Mouse (Mus musculus) megakaryocyte-erythroid progenitor cell, adult 5-6 weeks (primary cell): ENCODE results near the gene Crhr2. TPM values are rescaled to one million over a fixed set of nuclear protein-coding genes. Genes with fewer than 3 reads are reported as not detected.

ENCODE experiments used
- ATAC-seq: replicated peaks from 2 replicates; pipeline ENCODE4 v1.8.0; 2016; ENCODE audit warnings: mild to moderate bottlenecking, inconsistent platforms; ENCODE audit not compliant: severe bottlenecking, poor library complexity, low FRiP score, low TSS enrichment
- total RNA-seq, 2 experiments: library from RNA; stranded (forward) in 1 of 2; stranded (reverse) in 1 of 2; fragments of 200-1000, 215-1000 nt in 1 of 2; fragments of >200 nt in 1 of 2; fragmentation: Nextera tagmentation in 1 of 2; gene quantifications; 2 replicates each; pipeline ENCODE4 v1.2.3; 2014 to 2017

The Crhr2 gene
- total RNA-seq (2014; fragmentation: Nextera tagmentation) (not detected in 2 replicates), total RNA-seq (2017) (not detected in 2 replicates)

DNA sequence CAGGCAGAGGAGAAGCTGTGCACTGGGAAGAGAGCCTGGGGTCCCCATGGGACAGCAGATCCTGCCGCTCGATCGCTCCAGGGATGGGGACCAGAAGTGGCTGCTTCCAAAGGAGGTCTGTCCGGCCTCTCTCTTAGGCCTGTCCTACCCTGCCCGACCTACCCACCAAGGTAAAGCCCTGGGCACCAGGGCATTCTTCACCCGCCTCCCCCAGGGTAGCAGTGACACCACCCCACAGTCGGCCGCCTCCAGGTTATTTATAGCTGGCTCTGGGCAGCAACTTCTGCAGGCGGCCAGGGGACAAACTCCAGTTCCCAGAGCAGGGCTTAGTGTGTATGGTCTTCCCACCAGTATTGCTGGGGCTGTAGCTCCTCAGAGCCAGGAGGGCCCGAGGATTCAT is at the start of gene Crhr2:
Gene Crhr2 (minus strand): TSS at position 223 of the 400 bp plus-strand sequence.
- no peak for ATAC-seq

DNA sequence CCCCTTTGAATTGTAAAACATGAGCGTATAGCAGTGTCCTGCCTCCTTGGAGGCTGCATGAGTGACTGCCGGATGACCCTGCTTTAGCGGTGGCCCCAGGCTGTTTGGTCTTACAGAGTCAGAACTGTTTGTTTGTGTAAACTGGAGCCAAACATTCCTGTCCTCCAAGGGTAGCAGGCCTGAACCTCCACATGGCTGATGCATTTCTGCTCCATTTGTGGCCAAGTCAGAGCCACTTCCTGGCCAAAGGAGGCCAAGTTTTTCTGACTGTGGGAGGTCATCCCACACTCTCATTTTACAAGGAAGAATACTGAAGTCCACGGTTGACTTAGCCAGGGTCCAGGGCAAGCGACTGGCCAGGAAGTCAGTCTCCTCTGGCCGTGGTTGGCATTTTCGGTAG is 46.7 kb upstream of the Crhr2 start:
- no peak for ATAC-seq

- ATAC-seq, result no peak
These were observed 44.4 kb upstream of the Crhr2 start for GRCm38 (mm10) chr6:55177060-55177732.

DNA sequence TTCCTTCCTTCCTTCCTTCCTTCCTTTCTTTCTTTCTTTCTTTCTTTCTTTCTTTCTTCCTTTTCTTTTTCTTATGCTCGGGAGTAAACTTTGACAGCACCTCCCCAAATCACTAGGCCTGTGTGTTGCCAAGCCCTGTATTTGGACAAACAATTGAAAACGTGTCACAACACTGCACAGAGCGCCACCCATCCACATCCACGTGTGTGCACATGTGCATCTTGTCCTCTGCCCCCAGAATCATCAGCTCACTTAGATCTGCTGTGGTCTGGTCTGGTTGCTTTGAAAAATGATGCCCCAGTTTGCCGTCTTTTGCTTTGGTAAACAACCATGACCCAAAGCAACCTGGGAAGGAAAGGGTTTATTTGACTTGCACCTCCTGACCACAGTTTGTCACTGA is 43.1 kb upstream of the Crhr2 start:
- no peak for ATAC-seq

GRCm38 (mm10) chr6:55175456-55175855 is 42.6 kb upstream of the Crhr2 start:
- ATAC-seq, result no peak

- no peak for ATAC-seq
These were observed 41.9 kb upstream of the Crhr2 start, which contains the start of gene Inmt for GRCm38 (mm10) chr6:55174741-55175181. Gene Inmt (minus strand): TSS chr6:55175043.

DNA sequence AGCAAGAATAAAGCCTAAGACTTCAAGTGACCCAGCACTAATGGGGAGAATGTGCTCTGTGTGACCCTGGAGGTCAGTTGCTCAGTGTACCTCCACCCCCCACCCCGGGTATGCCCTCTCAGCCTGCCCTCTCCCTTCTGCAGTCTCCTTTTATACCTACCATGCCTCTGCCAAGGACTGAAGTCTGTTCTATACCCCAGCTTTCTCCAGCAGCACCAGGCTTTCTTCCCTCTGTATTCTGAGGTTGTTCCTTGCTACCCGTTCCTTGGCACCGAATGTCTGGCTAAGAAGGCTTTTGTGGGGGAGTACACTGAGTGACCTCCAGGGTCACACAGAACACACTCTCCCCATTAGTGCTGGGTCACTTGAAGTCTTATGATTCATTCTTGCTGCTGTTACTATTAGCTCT is 41.1 kb upstream of the Crhr2 start:
- ATAC-seq, result no peak

DNA sequence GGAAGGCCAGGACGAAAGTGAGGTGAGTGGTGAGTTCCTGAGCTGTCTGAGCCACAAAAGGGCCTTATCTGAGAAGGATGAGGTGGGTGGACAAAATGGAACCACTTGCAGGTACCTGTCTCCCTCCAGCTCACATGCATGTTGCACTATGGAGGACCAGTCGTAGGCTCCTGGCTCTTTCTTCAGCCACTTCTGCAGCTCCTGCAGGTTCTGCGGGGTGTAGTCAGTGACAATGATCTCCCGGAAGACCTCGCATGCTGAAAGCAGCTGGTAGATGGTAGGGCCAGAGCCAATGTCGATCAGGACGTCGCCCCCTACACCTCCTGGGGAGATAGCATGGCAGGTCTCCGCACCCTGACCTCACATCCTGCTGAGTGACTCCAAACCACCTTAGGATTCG is 40.4 kb upstream of the Crhr2 start:
- no peak for ATAC-seq

DNA sequence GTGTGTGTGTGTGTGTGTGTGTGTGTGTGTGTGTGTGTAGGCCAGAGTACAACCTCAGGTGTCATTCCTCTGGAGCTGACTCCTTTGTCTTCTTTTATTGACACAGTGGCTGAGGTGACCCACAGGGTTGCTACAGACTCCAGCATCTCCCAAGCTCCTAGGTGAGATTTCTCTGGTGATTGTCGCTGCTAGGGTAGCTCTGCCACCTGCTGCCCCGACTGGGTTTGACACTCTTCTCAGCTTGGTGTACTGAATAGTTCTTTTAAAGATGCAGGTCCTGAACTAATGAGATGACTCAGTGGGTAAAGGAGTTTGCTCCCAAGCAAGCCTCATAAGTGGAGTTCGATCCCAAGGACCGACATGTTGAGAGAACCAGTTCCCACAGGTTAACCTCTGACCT is 38.8 kb upstream of the Crhr2 start:
- no peak for ATAC-seq

DNA sequence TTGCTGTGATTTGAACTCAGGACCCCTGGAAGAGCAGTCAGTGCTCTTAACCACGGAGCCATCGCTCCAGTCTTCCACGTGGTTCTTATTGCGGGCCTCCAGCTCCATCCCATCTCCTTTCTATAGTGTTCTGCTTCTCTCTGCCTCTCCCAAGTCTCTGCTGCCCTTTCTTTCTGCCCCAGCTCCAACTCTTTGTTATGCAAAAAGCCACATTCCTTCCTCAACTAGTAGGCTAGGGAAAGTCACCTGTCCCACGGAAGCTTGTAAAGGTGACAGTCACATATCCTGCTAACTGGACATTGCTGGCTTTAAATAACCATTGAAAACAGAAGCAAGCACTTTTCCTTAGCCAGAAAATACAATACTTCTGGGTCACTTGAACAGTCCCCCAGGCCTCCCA is 37.0 kb upstream of the Crhr2 start:
- no peak for ATAC-seq

GRCm38 (mm10) chr6:55166777-55167463 is 34.1 kb upstream of the Crhr2 start:
- ATAC-seq, result peak; percentile 73

DNA sequence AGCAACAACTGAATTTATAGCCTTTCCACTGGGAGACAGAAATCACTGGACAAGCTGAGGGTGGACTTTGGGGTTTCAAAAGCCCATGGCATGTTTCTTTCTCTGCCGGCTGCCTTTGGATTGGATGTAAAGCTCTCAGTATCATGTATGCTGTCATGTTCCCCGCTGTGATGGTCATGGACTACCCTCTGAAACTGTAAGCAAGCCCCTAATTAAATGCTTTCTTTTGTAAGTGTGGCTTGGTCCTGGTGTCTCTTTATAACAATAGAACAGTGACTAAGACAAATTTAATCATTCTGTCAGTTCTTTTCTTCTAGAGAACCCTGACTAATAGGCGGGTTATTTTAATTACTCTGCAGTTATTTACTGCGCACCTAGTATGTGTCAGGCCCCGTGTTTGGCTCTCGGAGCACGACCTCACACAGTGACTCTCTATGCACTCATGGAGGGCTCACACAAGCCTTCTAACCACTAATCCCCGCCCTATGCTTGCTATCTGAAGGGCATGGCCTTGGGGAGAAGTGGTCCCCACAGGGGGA is 30.3 kb upstream of the Crhr2 start:
- no peak for ATAC-seq

- ATAC-seq, result no peak
These were observed 28.5 kb upstream of the Crhr2 start for GRCm38 (mm10) chr6:55161311-55161761.

- no peak for ATAC-seq
These were observed 26.4 kb upstream of the Crhr2 start for GRCm38 (mm10) chr6:55159256-55159655.

GRCm38 (mm10) chr6:55152226-55152625 is 19.4 kb upstream of the Crhr2 start:
- ATAC-seq, result no peak

GRCm38 (mm10) chr6:55146138-55146537 is 13.3 kb upstream of the Crhr2 start:
- ATAC-seq, result no peak

- no peak for ATAC-seq
These were observed 12.5 kb upstream of the Crhr2 start for GRCm38 (mm10) chr6:55145285-55145684.

GRCm38 (mm10) chr6:55138343-55138742 is 5.5 kb upstream of the Crhr2 start:
- no peak for ATAC-seq

DNA sequence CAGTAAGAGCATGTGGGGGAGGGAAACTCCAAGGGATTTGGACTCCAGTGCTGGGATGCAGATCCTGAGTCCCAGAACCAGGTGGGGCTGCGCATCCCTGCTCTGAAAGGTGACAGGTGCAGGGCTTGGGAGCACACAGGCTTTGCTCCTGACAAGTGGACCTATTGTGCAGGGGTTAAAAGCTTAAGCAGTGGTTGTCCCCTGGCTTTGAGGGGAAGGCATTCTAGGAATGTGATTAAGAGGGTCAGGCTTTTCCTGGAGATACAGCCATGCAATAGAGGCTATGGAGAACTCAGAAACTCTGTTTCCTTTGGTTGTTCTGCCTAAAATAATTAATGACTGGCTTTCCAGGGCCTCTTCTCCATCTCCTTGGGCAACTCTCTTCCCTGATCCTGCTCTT is 609 bp upstream of the Crhr2 start:
- ATAC-seq, result no peak

GRCm38 (mm10) chr6:55131301-55131700 is 1.5 kb downstream of the Crhr2 start:
- no peak for ATAC-seq

- ATAC-seq, result no peak
These were observed 2.2 kb downstream of the Crhr2 start for GRCm38 (mm10) chr6:55130631-55131030.
